Mouse (Mus musculus): Measurements from ENCODE around the gene Dennd1a.

The Dennd1a gene

GRCm38 (mm10) chr2:38100289-38100688 lies 186.9 kb downstream of the Dennd1a start:
- DNase-seq: no peak

GRCm38 (mm10) chr2:38099120-38099773 lies 187.9 kb downstream of the Dennd1a start:
- no peak for DNase-seq

GRCm38 (mm10) chr2:38097469-38097868 lies 189.7 kb downstream of the Dennd1a start:
- DNase-seq: no peak

- DNase-seq: no peak
These were observed 190.9 kb downstream of the Dennd1a start for GRCm38 (mm10) chr2:38096328-38096727.

GRCm38 (mm10) chr2:38094380-38095163 lies 192.6 kb downstream of the Dennd1a start:
- no peak for DNase-seq

GRCm38 (mm10) chr2:38093968-38094367 lies 193.2 kb downstream of the Dennd1a start:
- DNase-seq: no peak

GRCm38 (mm10) chr2:38093242-38093641 lies 193.9 kb downstream of the Dennd1a start:
- DNase-seq: no peak

- no peak for DNase-seq
These were observed 198.8 kb downstream of the Dennd1a start for GRCm38 (mm10) chr2:38088346-38088745.

GRCm38 (mm10) chr2:38085058-38085457 lies 202.1 kb downstream of the Dennd1a start:
- DNase-seq: no peak

GRCm38 (mm10) chr2:38083251-38083650 lies 203.9 kb downstream of the Dennd1a start:
- no peak for DNase-seq

GRCm38 (mm10) chr2:38074495-38074894 lies 212.7 kb downstream of the Dennd1a start:
- DNase-seq: no peak

GRCm38 (mm10) chr2:38072061-38072460 lies 215.1 kb downstream of the Dennd1a start:
- no peak for DNase-seq

GRCm38 (mm10) chr2:38068171-38068572 lies 219.0 kb downstream of the Dennd1a start:
- DNase-seq: no peak

GRCm38 (mm10) chr2:38065914-38066313 lies 221.3 kb downstream of the Dennd1a start:
- no peak for DNase-seq

GRCm38 (mm10) chr2:38064266-38064665 lies 222.9 kb downstream of the Dennd1a start:
- no peak for DNase-seq

- DNase-seq: no peak
These were observed 225.0 kb downstream of the Dennd1a start for GRCm38 (mm10) chr2:38062156-38062555.

GRCm38 (mm10) chr2:38061474-38061873 lies 225.7 kb downstream of the Dennd1a start:
- DNase-seq: no peak

- no peak for DNase-seq
These were observed 234.8 kb downstream of the Dennd1a start for GRCm38 (mm10) chr2:38052440-38052839.

- no peak for DNase-seq
These were observed 235.6 kb downstream of the Dennd1a start for GRCm38 (mm10) chr2:38051485-38052085.

- DNase-seq: no peak
These were observed 238.2 kb downstream of the Dennd1a start for GRCm38 (mm10) chr2:38048996-38049395.

GRCm38 (mm10) chr2:38045286-38045685 lies 241.9 kb downstream of the Dennd1a start:
- no peak for DNase-seq

- DNase-seq: no peak
These were observed 246.3 kb downstream of the Dennd1a start for GRCm38 (mm10) chr2:38040845-38041244.

- DNase-seq: no peak
These were observed 247.6 kb downstream of the Dennd1a start for GRCm38 (mm10) chr2:38039621-38040020.

- DNase-seq: no peak
These were observed 258.9 kb downstream of the Dennd1a start for GRCm38 (mm10) chr2:38028317-38028716.
